Mouse (Mus musculus) CH12.LX (cell line): ENCODE measurements around the gene Rfc5. TPM values are rescaled to one million over a fixed set of nuclear protein-coding genes. Genes with fewer than 3 reads are reported as not detected.
A peak's percentile ranks its signal among the peaks of the same experiment; 100 is the strongest.

Experiments
- DNase-seq: peaks from one replicate; pipeline ENCODE4 v3.0.0-alpha.2; 2013; ENCODE audit errors: extremely low read depth
- H3K27ac ChIP-seq: 2 replicates; pipeline ENCODE4 v1.5.1; 2012; ENCODE audit warnings: low read depth, mild to moderate bottlenecking, control low read depth, moderate library complexity; ENCODE audit not compliant: insufficient read depth
- H3K27me3 ChIP-seq: replicated peaks from 2 replicates; pipeline ENCODE3; 2012; ENCODE audit warnings: inconsistent platforms
- H3K36me3 ChIP-seq, 2 experiments: replicated peaks in 1 of 2; 2 replicates each; pipeline versions ENCODE3 to v1.6.1; 2012; ENCODE audit warnings: inconsistent platforms in 1 of 2, low read length in 1 of 2, mild to moderate bottlenecking in 1 of 2, mixed read lengths in 1 of 2, moderate library complexity in 1 of 2; ENCODE audit not compliant: control insufficient read depth in 1 of 2, insufficient read depth in 1 of 2
- H3K4me1 ChIP-seq, 2 experiments: 2 replicates each; pipeline ENCODE4 v1.6.1; 2012; ENCODE audit warnings: inconsistent platforms in 1 of 2, moderate library complexity in 1 of 2; ENCODE audit not compliant: insufficient read depth in 2 of 2, control insufficient read depth in 1 of 2
- H3K4me2 ChIP-seq: 2 replicates; pipeline ENCODE4 v1.6.1; 2012; ENCODE audit warnings: low read depth, mild to moderate bottlenecking, control low read depth; ENCODE audit not compliant: poor library complexity, insufficient read depth, severe bottlenecking
- H3K4me3 ChIP-seq, 3 experiments: fragments of 150-350 bp in 1 of 3; sonication (generic) in 1 of 3; replicated peaks in 1 of 3; 2 replicates each; pipeline versions ENCODE3 to v1.5.1; 2011 to 2012; ENCODE audit warnings: low read depth in 2 of 3, low read length in 2 of 3, mild to moderate bottlenecking in 2 of 3, moderate library complexity in 2 of 3, control low read depth in 1 of 3, improper control_type of control experiment in 1 of 3, inconsistent platforms in 1 of 3, mixed read lengths in 1 of 3; ENCODE audit not compliant: poor library complexity in 1 of 3
- H3K79me2 ChIP-seq: replicated peaks from 2 replicates; pipeline ENCODE4 v1.6.1; 2012; ENCODE audit warnings: mild to moderate bottlenecking, moderate library complexity; ENCODE audit not compliant: control insufficient read depth, poor library complexity, insufficient read depth, severe bottlenecking; ENCODE audit errors: extremely low read depth
- H3K9ac ChIP-seq: 2 replicates; pipeline ENCODE4 v1.6.1; 2012; ENCODE audit warnings: low read depth, mild to moderate bottlenecking, control low read depth, moderate library complexity; ENCODE audit not compliant: insufficient read depth
- H3K9me3 ChIP-seq: replicated peaks from 2 replicates; pipeline ENCODE3; 2012; ENCODE audit warnings: low read length, inconsistent platforms, mixed read lengths
- BHLHE40 ChIP-seq: IDR thresholded peaks from 2 replicates; pipeline ENCODE4 v1.6.1; 2011; ENCODE audit warnings: mild to moderate bottlenecking, low read depth, low read length, improper control_type of control experiment
- CHD1 ChIP-seq: IDR thresholded peaks from 2 replicates; pipeline ENCODE4 v1.6.1; 2012; ENCODE audit warnings: low read depth, low read length, improper control_type of control experiment, inconsistent platforms
- CHD2 ChIP-seq: IDR thresholded peaks from 2 replicates; pipeline ENCODE4 v1.6.1; 2011; ENCODE audit warnings: low read length, improper control_type of control experiment
- CTCF ChIP-seq, 2 experiments: IDR thresholded peaks in 1 of 2; conservative IDR thresholded peaks in 1 of 2; 2 replicates each; pipeline ENCODE4 v1.5.1; 2011 to 2012; ENCODE audit warnings: low read depth in 2 of 2, low read length in 2 of 2, improper control_type of control experiment in 1 of 2, inconsistent platforms in 1 of 2, mild to moderate bottlenecking in 1 of 2, moderate library complexity in 1 of 2
- EP300 ChIP-seq: IDR thresholded peaks from 2 replicates; pipeline ENCODE4 v1.6.1; 2011; ENCODE audit warnings: low read length, improper control_type of control experiment
- GABPA ChIP-seq: IDR thresholded peaks from 2 replicates; pipeline ENCODE4 v1.6.1; 2012; ENCODE audit warnings: low read depth, low read length, improper control_type of control experiment, inconsistent platforms; ENCODE audit not compliant: insufficient replicate concordance
- JUN ChIP-seq: IDR thresholded peaks from 2 replicates; pipeline ENCODE4 v1.6.1; 2011; ENCODE audit warnings: low read depth, mild to moderate bottlenecking, low read length, improper control_type of control experiment, moderate library complexity; ENCODE audit not compliant: insufficient read depth
- KAT2A ChIP-seq: IDR thresholded peaks from 2 replicates; pipeline ENCODE4 v1.6.1; 2012; ENCODE audit warnings: low read length, improper control_type of control experiment, inconsistent platforms; ENCODE audit not compliant: insufficient replicate concordance
- MAX ChIP-seq: IDR thresholded peaks from 2 replicates; pipeline ENCODE4 v1.6.1; 2011; ENCODE audit warnings: low read length, improper control_type of control experiment
- MAZ ChIP-seq: IDR thresholded peaks from 2 replicates; pipeline ENCODE4 v1.6.1; 2012; ENCODE audit warnings: low read depth, mild to moderate bottlenecking, inconsistent platforms, low read length, improper control_type of control experiment, moderate library complexity
- MEF2A ChIP-seq: IDR thresholded peaks from 2 replicates; pipeline ENCODE4 v1.6.1; 2014; ENCODE audit warnings: low read depth, mild to moderate bottlenecking, inconsistent platforms, low read length, improper control_type of control experiment, borderline replicate concordance
- MYC ChIP-seq: IDR thresholded peaks from 2 replicates; pipeline ENCODE4 v1.6.1; 2011; ENCODE audit warnings: low read depth, mild to moderate bottlenecking, improper control_type of control experiment, low read length
- NELFE ChIP-seq: IDR thresholded peaks from 2 replicates; pipeline ENCODE4 v1.6.1; 2011; ENCODE audit warnings: low read depth, low read length, improper control_type of control experiment
- NRF1 ChIP-seq: IDR thresholded peaks from 2 replicates; pipeline ENCODE4 v1.6.1; 2014; ENCODE audit warnings: low read depth, mild to moderate bottlenecking, inconsistent platforms, low read length, improper control_type of control experiment, moderate library complexity
- PAX5 ChIP-seq: IDR thresholded peaks from 2 replicates; pipeline ENCODE4 v1.6.1; 2012; ENCODE audit warnings: low read length, inconsistent platforms, mixed read lengths
- POLR2A ChIP-seq: IDR thresholded peaks from 2 replicates; pipeline ENCODE4 v1.6.1; 2011; ENCODE audit warnings: low read depth, mild to moderate bottlenecking, improper control_type of control experiment, low read length
- POLR2AphosphoS2 ChIP-seq: IDR thresholded peaks from 2 replicates; pipeline ENCODE4 v1.6.1; 2011; ENCODE audit warnings: low read depth, low read length, improper control_type of control experiment
- RAD21 ChIP-seq: IDR thresholded peaks from 2 replicates; pipeline ENCODE4 v1.6.1; 2011; ENCODE audit warnings: low read depth, mild to moderate bottlenecking, low read length, improper control_type of control experiment, moderate library complexity
- SIN3A ChIP-seq: IDR thresholded peaks from 2 replicates; pipeline ENCODE4 v1.6.1; 2012; ENCODE audit warnings: low read length, improper control_type of control experiment, inconsistent platforms
- SMC3 ChIP-seq: IDR thresholded peaks from 2 replicates; pipeline ENCODE4 v1.6.1; 2011; ENCODE audit warnings: low read depth, low read length, improper control_type of control experiment
- TCF12 ChIP-seq: IDR thresholded peaks from 2 replicates; pipeline ENCODE4 v1.6.1; 2014; ENCODE audit warnings: low read depth, mild to moderate bottlenecking, inconsistent platforms, low read length, improper control_type of control experiment
- UBTF ChIP-seq: IDR thresholded peaks from 2 replicates; pipeline ENCODE4 v1.6.1; 2012; ENCODE audit warnings: low read depth, mild to moderate bottlenecking, inconsistent platforms, low read length, improper control_type of control experiment, moderate library complexity
- USF1 ChIP-seq: IDR thresholded peaks from 2 replicates; pipeline ENCODE4 v1.6.1; 2014; ENCODE audit warnings: low read depth, mild to moderate bottlenecking, inconsistent platforms, low read length, improper control_type of control experiment
- USF2 ChIP-seq: conservative IDR thresholded peaks from 2 replicates; pipeline ENCODE4 v1.6.1; 2011; ENCODE audit warnings: low read depth, low read length, improper control_type of control experiment
- ZC3H11A ChIP-seq: IDR thresholded peaks from 2 replicates; pipeline ENCODE4 v1.6.1; 2012; ENCODE audit warnings: low read depth, mild to moderate bottlenecking, inconsistent platforms, low read length, improper control_type of control experiment
- ZKSCAN1 ChIP-seq: IDR thresholded peaks from 2 replicates; pipeline ENCODE4 v1.6.1; 2012; ENCODE audit warnings: low read depth, inconsistent platforms, low read length, improper control_type of control experiment, borderline replicate concordance
- ZNF384 ChIP-seq: IDR thresholded peaks from 2 replicates; pipeline ENCODE4 v1.6.1; 2012; ENCODE audit warnings: low read depth, low read length, improper control_type of control experiment, inconsistent platforms
- dilution Hi-C: fragments of 300-500 bp; cut with MboI; formaldehyde crosslinking; loops from 2 replicates; pipeline ENCODE4 v1.14.3; 2020; ENCODE audit warnings: low sequenced_read_pairs; ENCODE audit not compliant: extremely low pct_unique_long_range_greater_than_20kb, extremely low pct_ligation_motif_present
- in situ Hi-C: fragments of 300-500 bp; cut with MboI; formaldehyde crosslinking; loops from 3 replicates; pipeline ENCODE4 v1.14.3; 2019; ENCODE audit warnings: low sequenced_read_pairs, low pct_ligation_motif_present, low pct_unique_long_range_greater_than_20kb, mixed read lengths
- polyA plus RNA-seq: library from polyadenylated mRNA; unstranded; fragments of >175 nt; gene quantifications from 2 replicates; pipeline ENCODE4 v1.2.1, GENCODE M21; 2012; ENCODE audit warnings: low read depth; ENCODE audit not compliant: insufficient read length
- total RNA-seq, 2 experiments: library from RNA; depleted of rRNA; stranded (reverse); fragments of 300-350 nt in 1 of 2; fragments of >200 nt in 1 of 2; gene quantifications; 2 replicates each; pipeline ENCODE4 v1.2.3; 2012 to 2014

Rfc5 gene
- total and polyA plus RNA-seq, 3 experiments: 137 to 221 (median 186) TPM

DNA sequence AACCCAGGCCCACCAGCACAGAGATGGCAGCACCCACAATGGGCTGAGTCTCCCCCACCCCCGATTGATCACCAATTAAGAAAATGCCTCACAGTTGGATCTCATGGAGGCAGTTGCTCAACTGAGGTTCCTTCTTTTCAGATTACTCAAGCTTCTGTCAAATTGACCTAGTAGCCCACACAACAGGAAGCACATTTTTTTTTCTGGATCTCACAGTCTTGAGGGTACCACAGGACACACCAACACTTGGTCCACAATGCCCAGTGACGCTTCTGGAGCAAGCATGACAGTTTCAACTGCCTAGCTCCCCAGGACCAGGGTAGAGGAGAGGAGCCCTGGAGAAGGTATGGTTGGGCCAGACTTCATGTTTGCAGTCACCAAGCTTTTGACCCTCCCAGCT lies 28.6 kb upstream of the Rfc5 start:
- peaks cover 2 to 25% of the 10 kb centered on the region in 2 experiments; a peak in 3 of 4 replicates for H3K4me1 ChIP-seq
- H3K79me2 ChIP-seq: no peaks in the 10 kb centered on the region; the same call in 1 of the 2 replicates
- TF ChIP-seq MYC (no peak), JUN (no peak), CHD1 (no peak), PAX5 (no peak), MAX (no peak), GABPA (no peak), BHLHE40 (no peak), ZC3H11A (no peak), ZKSCAN1 (no peak), NELFE (no peak), KAT2A (no peak), ZNF384 (no peak), RAD21 (no peak), POLR2AphosphoS2 (no peak), MAZ (no peak), SIN3A (no peak), NRF1 (no peak)
- no peak for DNase-seq
- in situ Hi-C loops: no loop called here
- no peaks in the 10 kb centered on the region for H3K9me3 ChIP-seq
- H3K4me3 ChIP-seq: no peak overlapping the region
- H3K27me3 ChIP-seq: no peaks in the 10 kb centered on the region
- H3K4me2 ChIP-seq: no peak overlapping the region
- no peak overlapping the region for H3K27ac ChIP-seq
- peaks cover 0 to 4% of the 10 kb centered on the region in 2 experiments for H3K36me3 ChIP-seq
- no peak overlapping the region for H3K9ac ChIP-seq
- dilution Hi-C loops: no loop called here

DNA sequence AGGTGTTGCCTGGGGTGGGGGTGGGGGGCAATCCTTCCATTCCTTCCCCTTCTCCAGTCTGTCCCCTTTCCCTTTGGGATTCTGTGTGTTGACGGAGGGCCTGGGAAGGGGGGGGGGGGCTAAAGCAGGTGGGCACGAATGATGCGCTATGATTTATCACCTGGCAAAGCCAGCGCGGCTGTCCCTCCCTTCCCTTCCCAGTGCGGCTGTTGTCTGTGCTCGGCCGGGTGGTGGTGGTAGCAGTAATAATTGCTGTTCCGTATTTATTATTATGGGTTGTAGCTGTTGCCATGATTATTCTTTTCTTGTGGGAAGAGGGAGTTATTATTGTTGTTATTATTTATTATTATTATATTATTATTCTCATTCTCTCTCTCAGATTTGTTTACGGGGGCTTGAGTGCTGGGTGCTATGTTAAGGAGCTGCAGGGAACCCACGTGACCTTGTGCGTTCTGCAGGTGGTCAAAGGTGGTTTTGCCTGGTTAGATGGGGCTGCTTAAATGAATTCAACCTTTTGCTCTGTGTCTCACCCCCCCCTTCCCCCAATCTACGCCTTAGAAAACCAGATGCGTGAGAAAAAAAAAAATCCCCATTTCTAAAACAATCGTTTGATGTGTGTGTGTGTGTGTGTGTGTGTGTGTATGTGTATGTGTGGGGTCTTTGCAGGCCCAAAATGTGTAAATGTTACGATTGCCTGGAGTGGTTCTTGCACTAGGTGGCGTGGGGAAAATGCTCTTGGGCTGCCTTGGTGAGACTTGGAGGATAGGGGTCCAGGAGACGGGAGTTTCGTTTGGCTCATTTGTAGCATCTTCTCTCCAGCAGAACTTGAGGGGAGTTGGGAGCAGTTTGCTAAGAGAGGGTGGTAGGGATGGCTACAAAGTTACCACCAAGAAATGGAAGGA lies 26.4 kb upstream of the Rfc5 start:
- peak overlapping the region; percentile 79 for H3K4me2 ChIP-seq
- peaks cover 0 to 25% of the 10 kb centered on the region in 2 experiments; a peak in 2 of 4 replicates for H3K4me1 ChIP-seq
- peak overlapping the region; percentile 35; the same call in 1 of the 2 replicates for H3K27ac ChIP-seq
- H3K27me3 ChIP-seq: peaks cover 6% of the 10 kb centered on the region
- peak overlapping the region; percentile 49 for H3K9ac ChIP-seq
- dilution Hi-C loops (no loop called here), in situ Hi-C loops (no loop called here)
- no peaks in the 10 kb centered on the region; the same call in 1 of the 2 replicates for H3K79me2 ChIP-seq
- TF ChIP-seq USF1 (peak; percentile 64), POLR2A (no peak), ZC3H11A (no peak), SMC3 (peak; percentile 42; the same call in 1 of the 2 replicates), EP300 (no peak), CTCF (conservative IDR thresholded peaks at IDR 0.05 in 1 of 2, IDR thresholded peaks at IDR 0.05 in 1 of 2; ENCODE audit: low read depth in 2 of 2, low read length in 2 of 2) (peak in 1 of 2 experiments; percentile 59; a peak in 2 of 4 replicates), MAX (peak; percentile 50; the same call in 1 of the 2 replicates), NELFE (no peak), BHLHE40 (peak; percentile 53), ZNF384 (peak; percentile 44), RAD21 (peak; percentile 36), CHD1 (0 out of 2 replicates have a peak, but pooled peaks have one; percentile 53), MEF2A (0 out of 2 replicates have a peak, but pooled peaks have one; percentile 12), SIN3A (peak; percentile 43; the same call in 1 of the 2 replicates), UBTF (no peak), ZKSCAN1 (no peak), USF2 (peak; percentile 51; the same call in 1 of the 2 replicates), CHD2 (no peak), TCF12 (0 out of 2 replicates have a peak, but pooled peaks have one; percentile 55)
- H3K4me3 ChIP-seq: peak overlapping the region; percentile 62 to 79 (median 69)
- H3K36me3 ChIP-seq: peaks cover 0 to 4% of the 10 kb centered on the region in 2 experiments
- DNase-seq: no peak
- H3K9me3 ChIP-seq: no peaks in the 10 kb centered on the region
